Mouse (Mus musculus): ENCODE data around the gene Olfr905. TPM values are rescaled to one million over a fixed set of nuclear protein-coding genes. Genes with fewer than 3 reads are reported as not detected.

The Olfr905 gene
- total and polyA plus RNA-seq, 3 experiments = 0.11 TPM; not detected in 2

GRCm38 (mm10) chr9:38495501-38495900 is 24.6 kb downstream of the Olfr905 start, which contains the start of gene Olfr907:
Gene Olfr907 (plus strand): TSS chr9:38495801.
- H3K4me3 ChIP-seq (ENCODE audit: low read depth, low read length) = no peak within 1 kb of the TSS
- H3K36me3 ChIP-seq (replicated peaks) = no peaks in the 10 kb centered on the region
- H3K4me1 ChIP-seq (ENCODE audit: insufficient read depth, low read depth, low read length) = no peaks in the 10 kb centered on the region
- no peak for TF ChIP-seq GATA1 (IDR thresholded peaks at IDR 0.05; ENCODE audit: borderline replicate concordance, low read length)
- TF ChIP-seq CTCF (IDR thresholded peaks at IDR 0.05; ENCODE audit: low read depth, low read length) = no peak
- no peak for TF ChIP-seq TAL1 (conservative IDR thresholded peaks at IDR 0.05; ENCODE audit: low read depth, low read length)
- TF ChIP-seq POLR2AphosphoS5 (IDR thresholded peaks at IDR 0.05; ENCODE audit: insufficient replicate concordance, low read depth, low read length) = no peak
- no peak for TF ChIP-seq GATA2 (IDR thresholded peaks at IDR 0.05; ENCODE audit: borderline replicate concordance, low read depth, low read length)
- no peaks in the 10 kb centered on the region for H3K9me3 ChIP-seq (replicated peaks)
- ATAC-seq (ENCODE audit: extremely low read depth, insufficient number of reproducible peaks, low FRiP score, poor library complexity, severe bottlenecking) = no peak
- DNase-seq (ENCODE audit: low spot score) = no peak
- H3K27me3 ChIP-seq (ENCODE audit: insufficient read depth, low read length) = no peaks in the 10 kb centered on the region

- ATAC-seq (ENCODE audit: extremely low read depth, insufficient number of reproducible peaks, low FRiP score, poor library complexity, severe bottlenecking) = no peak
- TF ChIP-seq POLR2AphosphoS5 (IDR thresholded peaks at IDR 0.05; ENCODE audit: insufficient replicate concordance, low read depth, low read length) (no peak), CTCF (IDR thresholded peaks at IDR 0.05; ENCODE audit: low read depth, low read length) (no peak), TAL1 (conservative IDR thresholded peaks at IDR 0.05; ENCODE audit: low read depth, low read length) (no peak), GATA1 (IDR thresholded peaks at IDR 0.05; ENCODE audit: borderline replicate concordance, low read length) (no peak), GATA2 (IDR thresholded peaks at IDR 0.05; ENCODE audit: borderline replicate concordance, low read depth, low read length) (no peak)
- H3K4me1 ChIP-seq (ENCODE audit: insufficient read depth, low read depth, low read length) = no peaks in the 10 kb centered on the region
- H3K27me3 ChIP-seq (ENCODE audit: insufficient read depth, low read length) = no peaks in the 10 kb centered on the region
- no peaks in the 10 kb centered on the region for H3K9me3 ChIP-seq (replicated peaks)
- no peak for DNase-seq (ENCODE audit: low spot score)
- H3K36me3 ChIP-seq (replicated peaks) = no peaks in the 10 kb centered on the region
- no peak overlapping the region for H3K4me3 ChIP-seq (ENCODE audit: low read depth, low read length)
Observed at GRCm38 (mm10) chr9:38512353-38512752, 41.4 kb downstream of the Olfr905 start.

- no peaks in the 10 kb centered on the region for H3K36me3 ChIP-seq (replicated peaks)
- no peaks in the 10 kb centered on the region for H3K9me3 ChIP-seq (replicated peaks)
- no peaks in the 10 kb centered on the region for H3K27me3 ChIP-seq (ENCODE audit: insufficient read depth, low read length)
- no peak within 1 kb of the TSS for H3K4me3 ChIP-seq (ENCODE audit: low read depth, low read length)
- H3K4me1 ChIP-seq (ENCODE audit: insufficient read depth, low read depth, low read length) = no peaks in the 10 kb centered on the region
- ATAC-seq (ENCODE audit: extremely low read depth, insufficient number of reproducible peaks, low FRiP score, poor library complexity, severe bottlenecking) = no peak
- DNase-seq (ENCODE audit: low spot score) = no peak
- TF ChIP-seq TAL1 (conservative IDR thresholded peaks at IDR 0.05; ENCODE audit: low read depth, low read length) (no peak), POLR2AphosphoS5 (IDR thresholded peaks at IDR 0.05; ENCODE audit: insufficient replicate concordance, low read depth, low read length) (no peak), CTCF (IDR thresholded peaks at IDR 0.05; ENCODE audit: low read depth, low read length) (no peak)
Observed at GRCm38 (mm10) chr9:38521280-38521679, 50.4 kb downstream of the Olfr905 start, which contains the start of gene Olfr911-ps1. Gene Olfr911-ps1 (plus strand): TSS chr9:38521580.

Other genes starting within 250 kb of the Olfr905 start
Only the 20 nearest of the 23 such genes appear.
- gene Olfr895, start 203.3 kb upstream of the Olfr905 start, total RNA-seq (2014; fragmentation: Nextera tagmentation) = not detected in 2 replicates
- gene Olfr895, start 203.3 kb upstream of the Olfr905 start, total RNA-seq (2017) = 0.11 TPM in 1 of 2 replicates, not detected in the other
- not detected in 2 replicates for gene Olfr895, start 203.3 kb upstream of the Olfr905 start, polyA plus RNA-seq (2012)
- not detected in 2 replicates for gene Olfr896-ps1, start 180.0 kb upstream of the Olfr905 start, total RNA-seq (2014; fragmentation: Nextera tagmentation)
- gene Olfr896-ps1, start 180.0 kb upstream of the Olfr905 start, total RNA-seq (2017) = 0.06 TPM in 1 of 2 replicates, not detected in the other
- gene Olfr896-ps1, start 180.0 kb upstream of the Olfr905 start, polyA plus RNA-seq (2012) = not detected in 2 replicates
- gene Olfr25, start 142.0 kb upstream of the Olfr905 start, total RNA-seq (2014; fragmentation: Nextera tagmentation) = not detected in 2 replicates
- gene Olfr25, start 142.0 kb upstream of the Olfr905 start, total RNA-seq (2017) = 0.06 TPM in 1 of 2 replicates, not detected in the other
- not detected in 2 replicates for gene Olfr25, start 142.0 kb upstream of the Olfr905 start, polyA plus RNA-seq (2012)
- not detected in 2 replicates for gene Olfr898, start 122.7 kb upstream of the Olfr905 start, total RNA-seq (2014; fragmentation: Nextera tagmentation)
- gene Olfr898, start 122.7 kb upstream of the Olfr905 start, total RNA-seq (2017) = not detected in 2 replicates
- not detected in 2 replicates for gene Olfr898, start 122.7 kb upstream of the Olfr905 start, polyA plus RNA-seq (2012)
- not detected in 2 replicates for gene Olfr250, start 104.2 kb upstream of the Olfr905 start, total RNA-seq (2014; fragmentation: Nextera tagmentation)
- not detected in 2 replicates for gene Olfr250, start 104.2 kb upstream of the Olfr905 start, total RNA-seq (2017)
- not detected in 2 replicates for gene Olfr250, start 104.2 kb upstream of the Olfr905 start, polyA plus RNA-seq (2012)
- not detected in 2 replicates for gene Olfr251, start 94.0 kb upstream of the Olfr905 start, total RNA-seq (2014; fragmentation: Nextera tagmentation)
- not detected in 2 replicates for gene Olfr251, start 94.0 kb upstream of the Olfr905 start, total RNA-seq (2017)
- gene Olfr251, start 94.0 kb upstream of the Olfr905 start, polyA plus RNA-seq (2012) = not detected in 2 replicates
- gene Olfr147, start 69.4 kb upstream of the Olfr905 start, total RNA-seq (2014; fragmentation: Nextera tagmentation) = not detected in 2 replicates
- gene Olfr147, start 69.4 kb upstream of the Olfr905 start, total RNA-seq (2017) = 0.16 TPM in 1 of 2 replicates, not detected in the other
- not detected in 2 replicates for gene Olfr147, start 69.4 kb upstream of the Olfr905 start, polyA plus RNA-seq (2012)
- not detected in 2 replicates for gene Olfr901, start 41.7 kb upstream of the Olfr905 start, total RNA-seq (2014; fragmentation: Nextera tagmentation)
- gene Olfr901, start 41.7 kb upstream of the Olfr905 start, total RNA-seq (2017) = not detected in 2 replicates
- gene Olfr901, start 41.7 kb upstream of the Olfr905 start, polyA plus RNA-seq (2012) = not detected in 2 replicates
- not detected in 2 replicates for gene Olfr902, start 23.5 kb upstream of the Olfr905 start, total RNA-seq (2014; fragmentation: Nextera tagmentation)
- gene Olfr902, start 23.5 kb upstream of the Olfr905 start, total RNA-seq (2017) = not detected in 2 replicates
- gene Olfr902, start 23.5 kb upstream of the Olfr905 start, polyA plus RNA-seq (2012) = not detected in 2 replicates
- not detected in 2 replicates for gene Olfr904, start 8.0 kb upstream of the Olfr905 start, total RNA-seq (2014; fragmentation: Nextera tagmentation)
- gene Olfr904, start 8.0 kb upstream of the Olfr905 start, total RNA-seq (2017) = under 0.01 TPM in 1 of 2 replicates, not detected in the other
- gene Olfr904, start 8.0 kb upstream of the Olfr905 start, polyA plus RNA-seq (2012) = not detected in 2 replicates
- gene Olfr906, start 16.0 kb downstream of the Olfr905 start, total RNA-seq (2014; fragmentation: Nextera tagmentation) = not detected in 2 replicates
- 0.12 TPM in 1 of 2 replicates, not detected in the other for gene Olfr906, start 16.0 kb downstream of the Olfr905 start, total RNA-seq (2017)
- gene Olfr906, start 16.0 kb downstream of the Olfr905 start, polyA plus RNA-seq (2012) = not detected in 2 replicates
- gene Olfr907, start 24.7 kb downstream of the Olfr905 start, total RNA-seq (2014; fragmentation: Nextera tagmentation) = not detected in 2 replicates
- gene Olfr907, start 24.7 kb downstream of the Olfr905 start, total RNA-seq (2017) = 0.05 TPM in 1 of 2 replicates, not detected in the other
- gene Olfr907, start 24.7 kb downstream of the Olfr905 start, polyA plus RNA-seq (2012) = not detected in 2 replicates
- not detected in 2 replicates for gene Olfr911-ps1, start 50.5 kb downstream of the Olfr905 start, total RNA-seq (2014; fragmentation: Nextera tagmentation)
- 0.06 and 0.27 TPM in 2 replicates for gene Olfr911-ps1, start 50.5 kb downstream of the Olfr905 start, total RNA-seq (2017)
- not detected in 2 replicates for gene Olfr911-ps1, start 50.5 kb downstream of the Olfr905 start, polyA plus RNA-seq (2012)
- gene Olfr910, start 66.7 kb downstream of the Olfr905 start, total RNA-seq (2014; fragmentation: Nextera tagmentation) = not detected in 2 replicates
- gene Olfr910, start 66.7 kb downstream of the Olfr905 start, total RNA-seq (2017) = 0.11 and 0.12 TPM in 2 replicates
- gene Olfr910, start 66.7 kb downstream of the Olfr905 start, polyA plus RNA-seq (2012) = not detected in 2 replicates
- gene Olfr912, start 109.1 kb downstream of the Olfr905 start, total RNA-seq (2014; fragmentation: Nextera tagmentation) = not detected in 2 replicates
- 0.05 and 0.06 TPM in 2 replicates for gene Olfr912, start 109.1 kb downstream of the Olfr905 start, total RNA-seq (2017)
- gene Olfr912, start 109.1 kb downstream of the Olfr905 start, polyA plus RNA-seq (2012) = not detected in 2 replicates
- gene Olfr913, start 121.7 kb downstream of the Olfr905 start, total RNA-seq (2014; fragmentation: Nextera tagmentation) = not detected in 2 replicates
- 0.11 and 0.12 TPM in 2 replicates for gene Olfr913, start 121.7 kb downstream of the Olfr905 start, total RNA-seq (2017)
- gene Olfr913, start 121.7 kb downstream of the Olfr905 start, polyA plus RNA-seq (2012) = not detected in 2 replicates
- gene Olfr914, start 134.0 kb downstream of the Olfr905 start, total RNA-seq (2014; fragmentation: Nextera tagmentation) = not detected in 2 replicates
- gene Olfr914, start 134.0 kb downstream of the Olfr905 start, total RNA-seq (2017) = 0.05 and 0.76 TPM in 2 replicates
- not detected in 2 replicates for gene Olfr914, start 134.0 kb downstream of the Olfr905 start, polyA plus RNA-seq (2012)
- not detected in 2 replicates for gene Olfr916, start 188.8 kb downstream of the Olfr905 start, total RNA-seq (2014; fragmentation: Nextera tagmentation)
- gene Olfr916, start 188.8 kb downstream of the Olfr905 start, total RNA-seq (2017) = 0.16 TPM in 1 of 2 replicates, not detected in the other
- gene Olfr916, start 188.8 kb downstream of the Olfr905 start, polyA plus RNA-seq (2012) = not detected in 2 replicates
- not detected in 2 replicates for gene Olfr917, start 194.7 kb downstream of the Olfr905 start, total RNA-seq (2014; fragmentation: Nextera tagmentation)
- gene Olfr917, start 194.7 kb downstream of the Olfr905 start, total RNA-seq (2017) = 0.41 TPM in 1 of 2 replicates, not detected in the other
- gene Olfr917, start 194.7 kb downstream of the Olfr905 start, polyA plus RNA-seq (2012) = not detected in 2 replicates
- not detected in 2 replicates for gene Olfr918, start 203.5 kb downstream of the Olfr905 start, total RNA-seq (2014; fragmentation: Nextera tagmentation)
- gene Olfr918, start 203.5 kb downstream of the Olfr905 start, total RNA-seq (2017) = 0.11 and 0.17 TPM in 2 replicates
- not detected in 2 replicates for gene Olfr918, start 203.5 kb downstream of the Olfr905 start, polyA plus RNA-seq (2012)

Measured in G1E (cell line).